Mouse (Mus musculus): ENCODE measurements around the gene Ptprt. TPM values are rescaled to one million over a fixed set of nuclear protein-coding genes. Genes with fewer than 3 reads are reported as not detected.

The Ptprt gene
- polyA plus RNA-seq (2015; fragmentation: Nextera tagmentation; extraction: Ambion mirVana), result 0.20 and 0.33 TPM in 2 replicates

DNA sequence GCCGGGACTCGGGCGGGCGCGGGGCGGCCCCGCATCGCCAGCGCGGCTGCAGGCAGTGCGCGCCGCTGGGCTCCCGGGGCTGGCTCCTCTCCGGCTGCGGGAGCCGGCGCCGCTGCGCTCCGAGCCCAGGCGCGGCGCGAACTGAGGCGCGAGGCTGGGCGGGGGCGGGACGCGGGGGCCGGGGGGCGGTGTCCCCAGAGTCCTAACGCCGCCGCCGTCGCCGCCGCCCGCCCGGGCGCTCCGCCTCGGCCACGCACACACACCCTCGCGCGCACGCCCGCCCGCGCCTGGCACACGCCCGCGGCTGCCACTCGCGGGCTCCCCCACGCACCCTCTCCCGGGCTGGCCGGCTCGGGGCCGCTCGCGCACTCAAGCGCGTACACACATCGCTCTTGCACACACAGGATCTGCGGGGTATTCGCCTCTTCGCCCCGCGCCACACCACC lies at the start of gene Ptprt:
Gene Ptprt, minus strand, starts transcription at position 207 of the 446 bp plus-strand sequence.
- Histone ChIP-seq H3K4me3 (peak within 1 kb of the TSS; percentile 58), H3K4me2 (peak within 1 kb of the TSS; percentile 88), H3K4me1 (peaks cover 21% of the 10 kb centered on the region), H3K9me3 (no peaks in the 10 kb centered on the region), H3K36me3 (no peaks in the 10 kb centered on the region), H3K27ac (replicated peaks) (no peak within 1 kb of the TSS), H3K27me3 (replicated peaks) (peaks cover 91% of the 10 kb centered on the region), H3K9ac (peak within 1 kb of the TSS; percentile 65)
- ATAC-seq (ENCODE audit: extremely low read depth, insufficient number of reproducible peaks, low FRiP score, low TSS enrichment), result no peak
- under 1% methylated on average over 67 of the region's 73 CpGs for WGBS

DNA sequence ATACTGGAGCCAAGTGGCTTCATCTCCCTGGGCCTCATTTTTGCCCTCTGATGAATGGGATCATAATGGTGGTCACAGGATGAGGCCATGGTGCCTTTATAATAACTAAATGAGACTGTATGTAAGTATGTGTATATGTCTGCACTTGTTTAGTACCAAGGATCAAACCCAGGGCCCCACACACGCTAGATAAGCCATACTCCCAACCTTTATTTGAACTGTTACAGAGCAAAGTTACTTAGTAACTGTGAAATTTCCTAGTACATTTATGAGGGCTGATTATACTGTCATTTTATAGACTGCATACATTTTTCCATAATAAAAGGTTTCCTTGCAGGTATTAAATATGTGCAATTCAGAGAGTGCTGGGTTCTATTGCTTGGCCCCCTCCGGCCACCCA lies 49.5 kb upstream of the Ptprt start:
- no peaks in the 10 kb centered on the region for H3K36me3 ChIP-seq
- ATAC-seq (ENCODE audit: extremely low read depth, insufficient number of reproducible peaks, low FRiP score, low TSS enrichment), result no peak
- H3K9me3 ChIP-seq, result 0 out of 2 replicates have a peak, but pooled peaks cover 3% of the 10 kb centered on the region
- H3K4me1 ChIP-seq, result no peaks in the 10 kb centered on the region
- WGBS, result 57% methylated on average over 2 of the region's 2 CpGs
- H3K27me3 ChIP-seq (replicated peaks), result no peaks in the 10 kb centered on the region
- no peak overlapping the region for H3K9ac ChIP-seq
- no peak overlapping the region for H3K4me3 ChIP-seq
- H3K27ac ChIP-seq (replicated peaks), result no peak overlapping the region
- H3K4me2 ChIP-seq, result no peak overlapping the region

DNA sequence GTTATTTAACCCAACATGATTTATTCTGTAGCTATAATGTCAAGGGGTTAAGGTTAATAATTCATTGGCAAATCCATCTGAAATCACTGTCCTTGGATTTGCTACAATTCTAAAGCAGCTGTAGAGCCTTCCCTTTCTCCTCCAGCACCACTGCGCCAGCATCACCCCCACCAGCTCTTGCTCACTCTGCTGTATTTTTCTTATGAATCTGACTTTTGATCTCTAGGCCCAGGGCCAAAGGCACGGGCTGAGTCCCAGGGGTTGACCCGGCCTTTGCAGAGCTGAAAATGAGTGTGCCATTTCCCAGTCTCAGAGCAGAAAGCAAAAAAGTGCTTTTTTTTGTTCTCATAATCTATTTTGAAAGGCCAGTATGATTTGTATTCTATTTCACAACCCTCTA lies 38.7 kb upstream of the Ptprt start:
- 77% methylated on average over 3 of the region's 3 CpGs for WGBS
- no peak overlapping the region for H3K9ac ChIP-seq
- no peak for ATAC-seq (ENCODE audit: extremely low read depth, insufficient number of reproducible peaks, low FRiP score, low TSS enrichment)
- H3K9me3 ChIP-seq, result no peaks in the 10 kb centered on the region
- H3K27ac ChIP-seq (replicated peaks), result no peak overlapping the region
- no peaks in the 10 kb centered on the region for H3K36me3 ChIP-seq
- H3K4me1 ChIP-seq, result peaks cover 11% of the 10 kb centered on the region
- H3K4me3 ChIP-seq, result no peak overlapping the region
- H3K4me2 ChIP-seq, result no peak overlapping the region
- H3K27me3 ChIP-seq (replicated peaks), result no peaks in the 10 kb centered on the region

DNA sequence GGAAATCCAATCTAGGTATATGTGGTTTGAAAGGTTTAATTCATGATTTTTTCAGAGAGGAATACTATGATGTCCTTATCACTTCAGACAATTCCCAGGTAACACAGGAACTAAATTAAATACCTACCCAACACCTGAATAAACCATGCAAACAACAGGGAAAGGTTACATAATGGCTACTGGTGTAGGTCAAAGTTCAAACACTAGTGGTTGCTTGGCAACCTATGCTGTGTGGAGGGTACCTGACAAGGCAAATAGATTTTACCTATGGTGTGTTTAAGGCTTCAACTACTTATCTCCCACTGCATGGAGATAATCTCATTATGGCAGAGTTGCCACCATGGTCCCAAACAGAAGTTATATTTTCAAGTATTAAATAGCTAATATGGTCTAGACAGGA lies 38.1 kb upstream of the Ptprt start:
- H3K27me3 ChIP-seq (replicated peaks), result no peaks in the 10 kb centered on the region
- no peaks in the 10 kb centered on the region for H3K36me3 ChIP-seq
- no peak overlapping the region for H3K4me2 ChIP-seq
- no peak for ATAC-seq (ENCODE audit: extremely low read depth, insufficient number of reproducible peaks, low FRiP score, low TSS enrichment)
- H3K27ac ChIP-seq (replicated peaks), result no peak overlapping the region
- no peaks in the 10 kb centered on the region for H3K9me3 ChIP-seq
- peaks cover 11% of the 10 kb centered on the region for H3K4me1 ChIP-seq
- H3K9ac ChIP-seq, result no peak overlapping the region
- H3K4me3 ChIP-seq, result no peak overlapping the region

DNA sequence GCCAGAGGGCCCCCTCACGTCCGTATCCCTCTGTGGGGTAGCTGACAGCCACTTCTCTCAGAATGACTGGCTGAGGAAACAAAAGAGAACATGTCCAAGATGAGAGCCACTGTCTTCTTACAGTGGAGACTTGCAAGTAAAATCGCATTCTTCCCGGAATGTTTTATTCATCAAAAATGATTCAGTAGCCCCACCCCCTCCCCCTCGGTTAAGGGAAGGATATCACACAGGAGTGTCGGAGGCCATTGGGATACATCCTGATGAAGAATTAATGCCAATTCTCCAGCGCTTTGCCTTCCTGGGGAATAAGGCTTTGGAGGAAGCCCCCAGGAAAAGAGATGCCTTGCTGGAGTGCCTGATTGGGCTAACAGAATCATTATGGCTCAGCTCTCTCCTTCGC lies 37.1 kb upstream of the Ptprt start:
- Histone ChIP-seq H3K4me2 (peak overlapping the region; percentile 24; the same call in 1 of the 2 replicates), H3K4me3 (no peak overlapping the region), H3K36me3 (no peaks in the 10 kb centered on the region), H3K9me3 (no peaks in the 10 kb centered on the region), H3K27me3 (replicated peaks) (no peaks in the 10 kb centered on the region), H3K4me1 (peaks cover 11% of the 10 kb centered on the region), H3K27ac (replicated peaks) (no peak overlapping the region), H3K9ac (no peak overlapping the region)
- ATAC-seq (ENCODE audit: extremely low read depth, insufficient number of reproducible peaks, low FRiP score, low TSS enrichment), result no peak
- WGBS, result 51% methylated on average over 8 of the region's 8 CpGs

DNA sequence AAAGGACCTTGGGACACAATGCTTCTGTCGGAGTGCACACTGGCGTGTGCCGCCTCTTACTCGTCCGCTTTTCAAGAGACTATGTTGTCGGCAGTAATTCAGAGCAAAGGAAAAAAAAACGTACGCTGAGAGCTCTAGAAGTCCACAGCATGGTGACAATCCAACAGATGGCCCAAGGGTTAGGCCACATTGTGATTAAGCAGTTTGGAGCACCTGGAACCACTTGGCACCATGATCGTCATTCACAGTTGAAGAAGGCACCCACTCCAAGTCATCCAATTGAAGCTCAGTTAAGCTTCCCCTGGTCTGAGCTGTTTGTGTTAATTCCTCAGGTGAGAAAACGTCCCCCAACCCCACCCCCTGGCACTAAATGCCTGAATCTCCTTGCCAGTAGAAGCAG lies 36.2 kb upstream of the Ptprt start:
- Histone ChIP-seq H3K27me3 (replicated peaks) (no peaks in the 10 kb centered on the region), H3K4me2 (no peak overlapping the region), H3K9ac (no peak overlapping the region), H3K9me3 (no peaks in the 10 kb centered on the region), H3K4me3 (no peak overlapping the region), H3K36me3 (no peaks in the 10 kb centered on the region), H3K27ac (replicated peaks) (no peak overlapping the region), H3K4me1 (peaks cover 11% of the 10 kb centered on the region)
- 78% methylated on average over 10 of the region's 10 CpGs for WGBS
- no peak for ATAC-seq (ENCODE audit: extremely low read depth, insufficient number of reproducible peaks, low FRiP score, low TSS enrichment)

DNA sequence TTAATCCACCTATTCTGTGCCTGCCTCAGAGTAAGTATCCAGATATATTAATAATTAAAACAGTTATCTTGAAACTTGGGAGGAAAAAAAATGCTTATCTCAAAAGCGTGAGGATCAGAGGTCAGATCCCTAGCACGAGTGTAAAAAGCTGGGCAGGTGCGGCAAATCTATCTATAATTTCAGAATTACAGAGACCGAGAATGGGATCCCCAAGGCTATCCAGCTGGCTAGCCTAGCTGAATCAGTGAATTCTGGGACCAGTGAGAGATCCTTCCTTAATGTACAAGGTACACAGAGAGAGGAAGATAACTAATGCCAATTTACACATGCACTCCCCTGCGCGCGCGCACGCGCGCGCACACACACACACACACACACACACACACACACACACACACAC lies 31.2 kb upstream of the Ptprt start:
- Histone ChIP-seq H3K9me3 (no peaks in the 10 kb centered on the region), H3K27me3 (replicated peaks) (no peaks in the 10 kb centered on the region), H3K36me3 (no peaks in the 10 kb centered on the region), H3K4me1 (no peaks in the 10 kb centered on the region), H3K9ac (no peak overlapping the region), H3K27ac (replicated peaks) (no peak overlapping the region), H3K4me3 (no peak overlapping the region), H3K4me2 (no peak overlapping the region)
- ATAC-seq (ENCODE audit: extremely low read depth, insufficient number of reproducible peaks, low FRiP score, low TSS enrichment), result no peak
- 88% methylated on average over 12 of the region's 12 CpGs for WGBS

DNA sequence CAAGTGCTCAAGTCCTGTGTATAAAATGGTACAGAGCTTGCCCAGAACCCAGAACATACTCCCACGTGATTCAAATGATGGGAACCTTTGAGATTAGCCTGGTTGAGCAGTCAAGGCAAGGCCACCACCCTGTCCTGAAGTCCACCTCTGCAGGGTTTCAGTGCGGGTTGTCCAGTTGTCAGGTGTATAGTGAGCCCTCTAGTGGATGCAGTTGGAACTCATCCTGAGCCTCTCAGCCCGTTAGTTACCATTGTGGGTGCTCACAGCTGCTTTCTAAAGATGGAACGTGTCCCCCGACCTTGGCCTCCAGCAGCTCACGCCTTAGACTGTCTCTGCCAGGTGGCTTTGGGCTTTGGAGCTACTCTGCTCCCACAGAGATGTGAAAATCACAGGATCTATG lies 21.7 kb upstream of the Ptprt start:
- WGBS, result 8% methylated on average over 6 of the region's 6 CpGs
- ATAC-seq (ENCODE audit: extremely low read depth, insufficient number of reproducible peaks, low FRiP score, low TSS enrichment), result no peak; the same call in 1 of the 2 replicates

DNA sequence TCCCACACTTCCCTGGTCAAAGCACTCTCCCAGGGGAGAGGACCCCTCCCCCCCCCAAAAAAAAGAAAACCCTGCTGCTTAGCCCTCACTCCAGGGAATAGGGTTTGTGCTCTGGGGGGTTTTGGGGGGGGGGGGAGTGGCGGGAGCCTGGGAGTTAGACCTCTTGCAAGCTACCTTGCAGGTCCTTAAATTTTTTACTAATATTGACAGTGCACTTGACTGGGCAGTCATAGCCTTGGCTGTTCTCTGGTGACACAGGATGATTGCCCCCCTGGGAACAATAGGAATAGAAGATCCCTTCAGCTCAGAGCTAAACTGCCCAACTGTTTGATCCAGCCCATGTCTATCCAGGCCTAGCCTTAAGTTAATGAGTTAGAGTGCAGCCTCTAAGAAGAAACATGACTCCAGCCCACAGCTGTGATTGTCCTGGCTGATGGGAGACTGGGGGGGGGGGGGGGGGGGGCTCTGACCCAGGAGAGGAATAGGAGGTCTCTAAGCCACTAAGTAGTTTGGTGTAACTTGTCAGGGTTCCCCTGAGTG lies 1.6 kb upstream of the Ptprt start:
- Histone ChIP-seq H3K9ac (no peak overlapping the region), H3K36me3 (no peaks in the 10 kb centered on the region), H3K27me3 (replicated peaks) (peaks cover 75% of the 10 kb centered on the region), H3K27ac (replicated peaks) (no peak overlapping the region), H3K9me3 (no peaks in the 10 kb centered on the region), H3K4me2 (no peak overlapping the region), H3K4me1 (peaks cover 21% of the 10 kb centered on the region), H3K4me3 (no peak overlapping the region)
- 25% methylated on average over 1 of the region's 1 CpGs for WGBS
- ATAC-seq (ENCODE audit: extremely low read depth, insufficient number of reproducible peaks, low FRiP score, low TSS enrichment), result no peak

More for the DNA sequence above, 21.7 kb upstream of the Ptprt start:
- H3K27ac ChIP-seq (replicated peaks), result no peak overlapping the region
- no peak overlapping the region for H3K9ac ChIP-seq
- H3K27me3 ChIP-seq (replicated peaks), result no peaks in the 10 kb centered on the region
- no peaks in the 10 kb centered on the region for H3K9me3 ChIP-seq
- no peak overlapping the region for H3K4me3 ChIP-seq
- H3K4me1 ChIP-seq, result no peaks in the 10 kb centered on the region
- H3K4me2 ChIP-seq, result no peak overlapping the region
- H3K36me3 ChIP-seq, result no peaks in the 10 kb centered on the region

DNA sequence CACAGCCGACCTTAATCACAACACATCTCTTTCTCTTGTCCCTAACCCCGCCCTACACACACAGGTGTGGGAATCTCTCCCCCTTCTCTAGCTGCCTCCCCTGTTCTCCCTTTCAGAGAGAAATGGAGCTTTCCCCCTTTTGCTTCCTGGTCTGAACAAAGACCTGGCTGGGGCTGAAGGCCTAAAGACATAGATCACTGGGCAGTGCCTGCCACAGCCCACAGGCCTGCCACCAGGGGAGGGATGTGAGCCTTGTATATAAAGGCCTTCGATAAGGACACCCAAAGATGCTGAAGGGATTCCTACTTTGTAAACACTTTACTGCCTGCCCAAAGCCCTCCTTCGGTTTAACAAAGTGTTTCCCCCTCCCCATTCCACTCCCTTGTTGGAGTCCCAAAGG lies 786 bp upstream of the Ptprt start:
- Histone ChIP-seq H3K4me2 (peak overlapping the region; percentile 88), H3K27ac (replicated peaks) (no peak overlapping the region), H3K9me3 (no peaks in the 10 kb centered on the region), H3K4me3 (peak overlapping the region; percentile 58; the same call in 1 of the 2 replicates), H3K9ac (no peak overlapping the region), H3K36me3 (no peaks in the 10 kb centered on the region), H3K4me1 (peaks cover 21% of the 10 kb centered on the region), H3K27me3 (replicated peaks) (peaks cover 83% of the 10 kb centered on the region)
- WGBS, result 14% methylated on average over 4 of the region's 4 CpGs
- ATAC-seq (ENCODE audit: extremely low read depth, insufficient number of reproducible peaks, low FRiP score, low TSS enrichment), result no peak

DNA sequence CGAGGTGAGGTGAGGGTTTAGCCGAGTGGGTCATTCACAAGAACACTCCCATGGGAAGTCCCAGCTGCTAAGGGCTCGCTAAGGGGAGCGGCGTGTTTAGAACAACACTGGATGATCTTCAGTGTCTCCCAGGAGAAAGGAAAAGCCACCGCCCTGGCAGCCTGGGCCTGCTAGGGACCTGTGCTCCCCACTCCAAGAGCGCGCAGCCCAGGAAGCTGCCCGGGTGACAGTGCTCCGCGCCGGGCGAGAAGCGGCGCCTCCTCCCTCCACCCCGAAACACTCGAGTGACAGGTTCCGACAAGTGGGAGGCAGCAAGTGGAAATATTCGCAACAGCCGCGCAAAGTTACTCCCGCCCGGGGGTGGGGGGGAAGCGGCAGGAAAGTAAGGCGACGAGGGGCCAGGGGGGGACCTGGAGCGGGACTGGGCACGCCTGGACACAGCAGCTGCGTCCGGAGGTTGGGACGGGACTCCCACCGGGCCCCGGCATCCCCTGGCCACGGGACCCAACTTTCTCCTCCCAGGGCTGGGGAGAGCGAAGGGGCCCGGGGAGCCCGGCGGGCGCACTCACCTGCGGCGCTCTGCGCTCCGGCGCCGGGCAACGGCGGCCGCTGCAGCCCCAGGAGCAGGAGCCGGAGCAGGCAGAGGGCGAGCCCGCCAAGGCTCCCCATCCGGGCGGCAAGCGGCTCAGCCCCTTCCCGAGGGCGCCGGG lies 561 bp downstream of the Ptprt start:
- no peaks in the 10 kb centered on the region for H3K9me3 ChIP-seq
- peak overlapping the region; percentile 88 for H3K4me2 ChIP-seq
- H3K27me3 ChIP-seq (replicated peaks), result peaks cover 96% of the 10 kb centered on the region
- H3K4me1 ChIP-seq, result peaks cover 21% of the 10 kb centered on the region
- ATAC-seq (ENCODE audit: extremely low read depth, insufficient number of reproducible peaks, low FRiP score, low TSS enrichment), result no peak
- peak overlapping the region; percentile 65 for H3K9ac ChIP-seq
- H3K4me3 ChIP-seq, result peak overlapping the region; percentile 58
- no peaks in the 10 kb centered on the region for H3K36me3 ChIP-seq
- under 1% methylated on average over 43 of the region's 57 CpGs for WGBS
- H3K27ac ChIP-seq (replicated peaks), result no peak overlapping the region

DNA sequence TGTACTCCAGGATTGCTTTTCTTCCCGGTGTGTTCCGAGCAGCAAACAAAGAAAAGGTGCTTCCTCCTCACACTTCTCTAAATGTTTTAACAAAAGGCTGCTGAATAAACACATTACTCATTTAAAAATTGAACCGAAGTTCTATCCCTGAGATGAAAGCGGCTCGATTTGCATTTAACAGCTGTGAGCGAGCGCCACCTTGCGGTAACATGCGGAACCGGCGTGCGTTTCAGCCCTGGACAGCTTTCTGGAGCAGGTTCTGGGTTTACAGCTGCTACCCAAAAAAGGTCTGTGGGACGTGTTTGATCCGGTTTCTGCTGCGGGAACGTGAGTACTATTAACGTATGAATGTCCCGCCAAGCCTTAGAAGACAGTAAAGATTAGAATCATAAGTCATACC lies 1.9 kb downstream of the Ptprt start:
- H3K9me3 ChIP-seq, result no peaks in the 10 kb centered on the region
- no peak overlapping the region for H3K27ac ChIP-seq (replicated peaks)
- peak overlapping the region; percentile 58 for H3K4me3 ChIP-seq
- no peaks in the 10 kb centered on the region for H3K36me3 ChIP-seq
- peaks cover 94% of the 10 kb centered on the region for H3K27me3 ChIP-seq (replicated peaks)
- H3K4me2 ChIP-seq, result peak overlapping the region; percentile 88
- H3K4me1 ChIP-seq, result peaks cover 21% of the 10 kb centered on the region
- H3K9ac ChIP-seq, result no peak overlapping the region
- ATAC-seq (ENCODE audit: extremely low read depth, insufficient number of reproducible peaks, low FRiP score, low TSS enrichment), result no peak
- under 1% methylated on average over 18 of the region's 18 CpGs for WGBS
